Mouse (Mus musculus) brain, embryonic 18.5 days (tissue): Measurements from ENCODE around the gene Lasp1.

Source experiments
- DNase-seq: peaks from one replicate; pipeline ENCODE4 v3.0.0-alpha.2; 2012; ENCODE audit warnings: low read depth, low spot score

Lasp1 gene

DNA sequence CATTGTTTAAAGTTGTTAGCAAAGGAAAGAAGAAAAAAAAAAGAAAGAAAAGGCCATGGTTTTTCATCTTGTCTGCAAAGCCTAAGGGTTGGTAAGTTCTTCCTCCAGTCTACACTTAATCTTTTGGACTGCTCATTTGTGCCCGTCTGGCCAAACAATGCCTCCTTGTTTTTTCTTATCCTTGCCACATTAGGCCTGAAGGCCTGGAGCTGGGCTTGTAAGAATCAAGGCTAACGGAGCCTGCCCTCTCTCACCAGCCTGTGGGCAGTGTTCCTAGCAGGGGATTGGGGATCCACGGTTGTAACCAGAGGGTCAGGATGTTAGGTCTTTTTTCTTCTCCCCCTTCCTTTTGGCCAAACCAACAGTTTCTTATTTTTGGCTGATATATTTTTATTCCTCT, 12.2 kb downstream of the Lasp1 start:
- DNase-seq = no peak

DNA sequence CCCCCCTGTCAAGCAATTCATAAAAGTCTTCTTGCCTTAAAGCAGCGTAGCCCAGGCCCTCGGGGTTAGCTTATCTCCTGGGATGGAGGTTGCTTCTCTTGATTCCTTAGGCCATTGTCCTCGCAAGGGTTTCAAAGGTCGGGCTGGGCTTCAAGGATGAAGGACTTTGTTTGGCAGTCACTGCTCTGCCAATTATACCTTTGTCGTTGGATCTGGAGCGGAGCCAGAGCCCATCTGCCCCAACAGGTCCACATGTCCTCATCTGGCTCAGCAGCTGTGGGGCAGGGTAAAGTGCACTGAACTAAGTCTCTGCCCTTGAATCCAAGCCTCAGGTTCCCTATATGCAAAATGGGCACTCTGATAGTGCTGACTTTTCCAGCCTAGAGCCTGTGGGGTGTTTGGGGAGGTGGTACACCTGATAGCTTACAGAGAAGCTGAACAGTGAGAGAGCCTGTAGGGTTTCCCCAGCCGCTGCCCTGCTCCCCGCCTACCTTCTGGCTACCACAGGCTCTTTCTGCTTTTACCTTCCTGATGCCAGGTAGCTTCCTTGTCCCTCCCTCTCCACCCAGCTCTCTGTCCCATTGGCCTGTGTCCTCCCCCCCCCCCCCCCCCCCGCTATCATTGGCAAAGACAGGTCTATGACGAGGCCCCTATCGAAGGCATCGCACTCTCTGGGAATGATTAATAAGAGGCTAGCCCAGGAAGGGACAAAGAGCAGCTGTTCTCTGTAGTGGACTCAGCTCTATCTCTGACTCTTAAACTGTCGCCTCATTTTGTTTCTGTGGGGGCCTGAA, 13.0 kb downstream of the Lasp1 start:
- DNase-seq = no peak

GRCm38 (mm10) chr11:97812491-97812921, 13.7 kb downstream of the Lasp1 start:
- DNase-seq = no peak

DNA sequence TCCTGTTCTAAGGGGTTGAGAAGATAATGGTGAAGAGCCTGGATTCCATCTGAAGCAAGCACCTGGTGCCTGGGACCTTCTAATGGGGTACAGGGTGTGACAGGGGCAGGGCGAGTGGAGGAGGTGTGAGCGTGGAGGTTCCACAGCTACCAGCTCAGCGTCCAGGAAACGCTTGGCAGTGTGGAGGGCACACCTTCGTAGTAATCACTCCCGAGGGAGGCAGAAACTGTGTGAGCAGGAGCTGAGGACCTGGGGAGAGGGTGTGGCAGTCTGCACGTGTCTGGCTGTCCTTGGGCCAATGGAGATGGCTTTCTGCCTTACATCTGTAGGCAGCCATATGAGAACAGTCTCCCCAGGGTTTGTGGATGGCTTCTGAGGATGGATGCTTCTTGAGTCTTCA, 14.3 kb downstream of the Lasp1 start:
- no peak for DNase-seq

GRCm38 (mm10) chr11:97813746-97814515, 15.1 kb downstream of the Lasp1 start:
- DNase-seq = no peak

DNA sequence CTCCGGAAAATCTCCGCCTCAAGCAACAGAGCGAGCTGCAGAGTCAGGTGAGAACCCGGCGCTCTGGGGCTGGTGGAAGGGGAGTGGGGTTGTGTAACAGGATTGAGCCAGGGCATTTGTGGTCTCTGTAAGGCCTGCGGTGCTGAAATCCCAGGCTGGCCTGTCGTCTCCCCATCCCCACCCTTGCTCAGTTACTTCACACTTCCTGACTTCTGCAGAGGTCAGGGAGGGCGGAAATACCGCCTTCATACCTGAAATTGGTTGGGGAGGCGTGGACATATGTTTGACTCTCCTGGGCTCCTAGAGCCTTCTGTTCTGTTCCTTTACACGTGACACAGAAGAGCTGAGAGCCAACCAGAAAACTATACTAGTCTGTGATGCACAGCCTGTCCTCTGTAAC, 16.9 kb downstream of the Lasp1 start:
- no peak for DNase-seq

DNA sequence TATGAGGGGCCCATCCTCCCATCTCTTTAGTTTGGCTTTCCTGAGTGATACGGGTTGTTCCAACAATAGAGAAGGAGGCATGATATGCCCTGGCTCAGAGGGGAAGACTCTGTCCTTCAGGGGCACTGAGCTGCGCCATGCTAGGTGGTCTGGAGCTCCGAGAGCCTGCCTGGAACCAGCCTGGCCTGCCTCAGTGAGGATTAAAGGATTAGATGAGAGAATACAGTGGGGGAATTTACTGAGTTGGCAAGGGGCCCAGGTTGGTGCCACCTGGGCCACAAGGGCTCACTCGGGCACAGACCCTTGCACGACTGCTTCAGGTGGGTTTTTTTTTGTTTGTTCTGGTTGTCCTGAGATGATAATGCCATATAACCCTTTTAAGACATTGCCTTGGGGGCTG, 17.4 kb downstream of the Lasp1 start:
- DNase-seq = no peak

DNA sequence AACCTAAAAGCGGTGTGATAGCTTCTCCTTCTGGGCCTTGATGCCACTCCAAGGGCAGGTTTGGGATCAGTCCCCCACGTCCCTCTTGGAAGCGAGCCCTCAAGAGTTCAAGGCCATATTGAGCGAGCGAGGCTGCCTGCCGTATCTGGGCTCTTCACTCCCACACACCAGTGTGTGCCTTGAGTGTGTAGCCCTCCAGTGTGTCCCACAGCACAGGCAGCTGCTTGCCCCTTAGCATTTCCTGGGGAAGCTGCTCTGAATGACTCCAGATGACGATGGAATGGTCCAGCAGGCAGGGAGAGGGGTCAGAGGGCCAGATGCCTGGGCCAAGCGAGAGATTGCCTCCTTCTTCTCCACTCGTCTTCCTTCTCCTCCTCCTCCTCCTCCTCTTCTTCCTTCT, 18.1 kb downstream of the Lasp1 start:
- no peak for DNase-seq

DNA sequence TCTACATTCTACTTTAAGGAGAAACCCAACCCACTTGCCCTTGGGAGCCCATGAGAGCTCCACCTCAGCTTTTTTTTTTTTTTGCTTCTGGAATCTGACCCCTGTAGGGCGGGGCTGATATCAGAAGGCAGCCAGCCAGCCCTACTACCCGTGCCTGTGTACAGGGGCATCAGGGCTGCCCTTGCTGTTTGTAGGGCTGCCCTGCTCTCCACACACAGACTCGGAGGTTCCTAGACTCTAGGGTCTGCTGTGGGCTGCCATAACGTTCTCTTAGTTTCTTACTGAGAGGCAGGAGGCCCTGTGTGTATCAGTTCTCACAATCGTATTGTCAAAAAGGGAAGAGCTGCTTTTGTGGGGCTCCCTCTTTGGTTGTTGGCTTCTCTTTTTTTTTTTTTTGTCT, 18.6 kb downstream of the Lasp1 start:
- no peak for DNase-seq

- no peak for DNase-seq
These were observed 19.2 kb downstream of the Lasp1 start for GRCm38 (mm10) chr11:97818003-97818402.

DNA sequence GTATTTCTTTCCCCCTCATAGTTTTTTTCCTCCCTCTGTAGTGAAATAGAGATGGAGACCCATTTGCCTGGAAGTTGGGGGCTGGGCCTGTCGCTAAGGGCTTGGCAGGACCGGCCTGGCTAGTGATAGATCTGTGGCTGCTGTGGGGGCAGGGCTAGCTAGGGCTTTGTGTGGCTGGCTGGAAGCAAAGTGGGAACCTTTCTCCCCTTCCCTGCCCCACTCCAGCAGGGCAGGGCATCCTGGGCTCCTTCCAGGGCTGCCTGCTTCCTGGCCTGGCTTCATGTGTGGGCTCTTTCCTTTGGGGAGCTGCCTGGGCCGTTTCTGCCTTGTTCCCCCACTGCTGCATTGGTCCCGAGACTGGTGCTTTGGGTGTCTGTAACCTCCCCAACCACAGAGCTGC, 19.8 kb downstream of the Lasp1 start:
- DNase-seq = no peak

DNA sequence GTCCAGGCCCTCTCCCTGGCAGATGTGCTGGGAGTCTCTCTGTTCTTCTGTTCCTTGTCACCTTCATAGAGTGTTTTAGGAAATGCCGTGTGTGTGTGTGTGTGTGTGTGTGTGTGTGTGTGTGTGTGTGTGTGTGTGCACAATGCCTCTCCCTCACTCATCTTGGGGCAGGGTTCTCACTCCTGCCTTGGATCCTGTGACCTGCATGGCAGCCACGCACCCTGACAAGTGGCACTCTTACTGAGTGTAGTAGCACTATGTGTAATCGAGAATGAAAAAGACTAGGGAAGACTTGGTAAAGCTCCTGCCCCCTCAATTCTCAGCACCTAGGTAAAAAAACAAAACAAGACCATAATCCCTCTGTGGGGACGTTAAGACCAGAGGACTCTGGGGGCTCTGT, 20.3 kb downstream of the Lasp1 start:
- no peak for DNase-seq

DNA sequence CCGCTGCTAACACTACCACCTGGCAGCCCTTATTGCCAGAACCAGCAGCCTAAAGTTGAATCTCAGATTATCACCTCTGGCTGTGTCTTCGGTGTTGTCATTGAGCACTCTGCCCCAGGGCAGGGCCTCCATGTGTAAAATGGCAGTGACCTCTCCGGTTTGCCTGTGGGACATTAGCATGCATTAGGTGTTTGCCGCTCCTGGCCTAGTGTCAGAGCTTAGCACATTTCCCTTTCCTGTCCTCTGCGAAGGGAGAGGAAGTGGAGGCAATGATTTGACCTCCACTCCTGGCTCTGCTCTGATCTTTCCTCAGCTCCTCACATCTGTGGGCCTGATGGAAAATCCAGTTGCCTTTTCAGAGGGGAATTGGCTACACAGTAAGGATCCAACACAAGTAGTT, 21.1 kb downstream of the Lasp1 start:
- DNase-seq = no peak

DNA sequence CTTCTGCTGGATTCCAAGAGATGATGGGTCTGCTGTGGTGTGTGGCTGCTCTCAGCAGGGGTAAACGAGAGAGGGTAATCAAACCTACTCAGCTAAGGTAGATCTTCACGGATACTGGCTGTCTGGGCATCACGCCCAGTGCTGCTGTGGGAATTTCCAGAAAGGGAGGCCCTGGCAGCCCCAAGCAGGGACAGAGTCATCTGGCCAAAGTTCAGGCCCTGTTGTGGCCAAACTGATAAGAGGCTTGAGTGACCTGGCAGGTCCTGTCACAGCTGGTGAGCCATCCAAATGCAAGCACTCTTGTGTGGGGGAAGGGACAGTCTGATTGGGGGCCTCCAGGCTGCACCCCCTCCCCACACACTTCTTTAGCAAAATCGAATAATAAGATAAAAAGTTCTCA, 22.0 kb downstream of the Lasp1 start:
- DNase-seq = no peak

DNA sequence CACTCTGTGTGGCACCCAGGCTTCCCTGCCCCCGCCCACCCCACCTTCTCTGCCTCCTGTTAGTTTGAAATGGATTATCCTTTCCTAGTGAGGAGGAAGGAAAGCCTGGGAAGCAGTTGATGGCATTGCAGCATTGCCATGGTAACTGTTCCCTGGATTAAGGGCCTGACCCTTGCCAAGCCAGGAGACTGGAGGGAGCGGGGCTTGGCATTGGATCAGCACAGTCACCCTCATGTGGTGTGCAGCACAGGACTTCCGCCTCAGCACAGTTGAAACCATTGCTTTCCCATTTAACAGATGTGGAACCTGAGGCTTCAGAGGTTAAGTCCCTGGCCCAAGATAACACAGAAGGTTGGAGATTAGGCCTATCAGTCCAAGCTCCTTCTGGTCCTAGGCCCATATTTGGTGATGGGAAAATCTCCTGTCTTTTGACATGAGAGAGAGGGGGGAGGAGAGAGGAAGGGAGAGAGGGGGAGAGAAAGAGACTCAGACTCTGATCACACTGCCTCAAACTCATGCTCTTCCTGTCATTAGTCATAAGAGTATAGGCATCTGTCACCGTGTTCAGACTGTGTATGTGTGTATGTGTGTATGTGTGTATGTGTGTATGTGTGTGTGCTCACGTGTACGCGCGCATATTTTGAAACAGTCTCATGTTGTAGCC, 22.7 kb downstream of the Lasp1 start:
- DNase-seq = no peak

DNA sequence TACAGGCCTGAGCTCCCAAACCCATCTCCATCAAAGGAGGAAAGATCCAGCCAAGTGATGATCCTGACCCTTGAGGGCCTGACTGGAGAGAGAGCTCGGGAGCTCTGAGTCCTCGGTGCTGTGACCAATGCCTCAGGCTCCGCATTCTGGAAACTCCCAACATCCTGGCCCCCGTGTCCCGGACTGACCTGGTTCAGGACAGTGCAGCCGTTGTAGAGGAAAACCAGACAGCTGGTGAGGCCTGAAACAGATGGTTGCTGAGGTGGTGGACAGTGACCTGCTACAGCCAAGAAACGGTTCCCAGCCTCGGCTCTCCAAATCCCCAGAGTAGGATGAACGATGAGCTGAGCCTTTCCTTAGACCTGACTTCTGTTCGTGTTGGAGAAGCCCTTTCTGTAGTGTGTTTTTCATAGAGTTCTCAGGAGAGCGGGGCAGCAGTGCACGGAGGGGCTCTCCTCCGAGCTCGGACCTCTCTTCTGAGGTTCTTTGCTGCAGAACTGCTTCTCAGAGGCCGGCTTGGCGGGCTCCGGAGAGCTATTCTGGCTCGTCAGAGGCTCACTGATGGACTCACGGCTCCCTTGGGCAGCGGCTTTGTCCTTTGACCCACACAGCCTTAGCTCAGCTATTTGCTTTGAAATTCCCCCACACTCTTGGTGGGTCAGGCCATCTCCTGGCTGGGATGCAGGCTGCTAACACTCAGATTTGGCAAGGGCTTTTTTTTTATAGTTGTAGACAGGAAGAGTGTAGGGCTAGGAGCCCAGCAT, 24.2 kb downstream of the Lasp1 start:
- no peak for DNase-seq

- DNase-seq = no peak
These were observed 25.4 kb downstream of the Lasp1 start for GRCm38 (mm10) chr11:97824168-97824567.

GRCm38 (mm10) chr11:97824895-97825294, 26.1 kb downstream of the Lasp1 start:
- no peak for DNase-seq

GRCm38 (mm10) chr11:97825295-97825694, 26.5 kb downstream of the Lasp1 start:
- DNase-seq = no peak

GRCm38 (mm10) chr11:97825971-97826370, 27.2 kb downstream of the Lasp1 start:
- DNase-seq = no peak

DNA sequence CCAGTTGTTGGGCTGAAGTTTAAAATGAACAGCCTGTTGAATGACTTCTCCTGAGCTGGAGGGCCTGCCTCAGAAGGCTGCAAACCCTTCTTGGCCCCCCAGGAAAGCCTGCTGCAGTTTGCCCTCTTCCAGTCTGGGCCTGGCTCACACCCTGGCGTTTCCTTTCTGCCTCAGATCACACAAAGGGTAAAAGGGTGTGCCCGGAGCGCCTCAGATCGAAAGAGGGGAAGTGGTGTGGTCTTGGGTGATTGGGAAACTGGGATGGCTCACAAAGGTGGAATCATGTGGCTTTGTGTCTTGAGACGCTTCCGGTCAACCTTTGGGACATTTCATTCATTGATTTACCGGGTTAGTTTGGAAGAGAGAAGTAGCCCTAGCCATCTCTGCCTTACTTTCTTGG, 27.6 kb downstream of the Lasp1 start:
- no peak for DNase-seq

DNA sequence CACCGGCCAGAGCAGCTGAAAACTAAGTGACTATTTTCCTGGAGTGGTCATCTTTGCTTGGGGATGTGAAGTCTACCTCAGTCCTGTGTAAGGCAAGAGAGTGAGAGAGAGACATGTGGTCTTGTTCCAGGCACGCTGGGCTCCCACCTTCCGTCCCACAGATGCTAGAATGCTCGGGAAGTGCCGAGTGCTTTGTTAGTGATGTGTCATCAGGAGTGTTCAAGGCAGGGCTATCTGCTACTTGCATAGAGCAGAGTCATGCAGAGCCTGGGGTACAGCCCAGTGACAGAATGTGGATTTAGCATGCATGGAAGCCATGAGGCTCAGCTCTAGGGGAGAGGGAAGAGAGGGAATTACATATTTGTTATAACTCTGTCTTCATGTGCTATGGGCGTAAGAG, 28.9 kb downstream of the Lasp1 start:
- no peak for DNase-seq
